Mouse (Mus musculus) lung, postnatal 4 days (tissue): ENCODE measurements at regions not wholly inside any gene's neighbourhood (a gene's known extent, or its start where the extent isn't known, plus 50 kb on each side); places are given as distances from the start of the nearest gene placed in this dataset.

Experiments used
- DNase-seq, 2 experiments: peaks; one replicate each; pipeline ENCODE4 v3.0.0; 2021

DNA sequence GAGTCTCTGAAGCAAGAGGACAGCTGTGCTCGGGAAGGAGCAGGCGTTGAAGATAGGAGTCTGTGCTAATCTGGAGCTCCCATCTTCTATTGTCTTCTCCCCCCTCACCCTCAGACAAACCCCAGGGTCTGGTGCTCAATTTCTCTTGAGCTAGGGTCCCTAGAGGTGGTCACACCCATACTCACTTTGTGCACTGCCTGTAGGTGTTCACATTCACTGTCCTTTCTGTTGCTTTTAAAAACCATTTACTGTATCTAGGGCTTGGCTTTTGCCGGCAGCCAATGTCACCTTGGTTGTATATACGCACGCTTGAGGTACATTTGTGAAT is 319.6 kb upstream of the Jarid2 start:
- DNase-seq, result no peak

DNA sequence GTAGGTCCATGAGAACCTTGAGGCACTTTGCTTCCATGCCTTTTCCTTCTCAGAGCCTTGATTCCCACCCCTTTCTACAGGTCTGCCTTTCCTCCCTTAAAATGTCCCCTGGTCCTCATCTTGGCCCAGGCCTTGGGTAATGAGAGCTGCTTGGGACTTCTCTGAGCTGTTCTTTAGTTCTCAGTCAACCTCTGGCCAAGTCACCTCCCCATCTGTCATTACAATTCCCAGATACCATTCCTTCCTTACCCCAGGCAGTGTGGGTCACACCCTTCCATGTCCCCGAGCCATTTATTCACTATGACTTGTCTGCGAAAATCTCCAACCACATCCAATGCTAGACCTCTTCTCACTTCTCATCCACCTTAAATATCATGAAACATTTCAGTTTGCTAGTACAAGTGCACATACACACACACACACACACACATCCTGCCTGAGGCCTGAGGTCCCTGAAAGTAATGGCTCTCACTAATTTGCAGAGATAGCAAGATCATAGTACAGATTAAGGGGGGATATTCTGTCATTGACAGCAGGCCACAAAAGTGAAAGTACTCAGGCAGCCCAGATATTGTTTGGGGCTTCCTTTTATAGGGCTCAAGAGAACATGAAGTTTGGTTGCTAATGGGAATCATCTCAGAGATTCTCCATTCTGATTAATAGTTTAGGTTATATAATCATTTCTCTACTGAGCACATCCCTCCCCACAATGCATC is 317.3 kb upstream of the Jarid2 start:
- no peak for DNase-seq

DNA sequence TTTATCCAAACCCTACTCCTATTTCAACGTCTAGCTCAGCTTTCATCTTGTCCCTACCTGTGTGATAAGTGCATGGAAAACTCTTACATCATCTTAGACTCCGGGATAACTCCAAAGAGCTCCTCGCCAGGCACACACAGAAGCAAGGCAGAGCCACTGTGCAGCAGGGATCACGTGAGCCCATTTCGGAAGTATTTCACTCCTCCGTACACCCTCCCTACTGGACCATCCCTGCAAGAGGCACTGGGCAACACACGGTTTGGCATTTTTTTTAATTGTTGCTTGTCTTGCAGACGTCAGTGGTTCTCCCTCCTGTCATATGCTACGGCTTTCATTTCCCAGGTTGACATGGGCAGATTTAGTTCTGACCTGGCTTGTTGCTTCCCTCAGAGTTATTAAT is 316.0 kb upstream of the Jarid2 start:
- DNase-seq, result no peak

DNA sequence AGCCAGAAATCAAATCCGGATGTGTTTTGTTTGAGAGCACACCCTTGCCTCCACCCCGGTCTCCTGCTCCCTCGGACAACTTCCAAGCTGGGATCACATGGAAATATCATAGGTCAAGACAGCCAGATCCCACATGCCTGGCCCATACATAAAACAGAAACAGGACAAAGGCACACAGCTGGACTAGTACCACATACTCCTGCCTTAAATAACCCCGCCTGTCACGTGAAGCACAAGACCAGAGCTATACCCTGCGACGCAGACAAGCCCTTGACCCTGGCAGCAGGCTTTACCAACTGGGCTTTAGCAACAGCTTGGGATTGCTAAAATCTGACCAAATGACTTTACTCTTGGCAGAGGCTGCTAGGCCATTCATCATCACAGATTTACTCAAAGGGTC is 313.3 kb upstream of the Jarid2 start:
- DNase-seq, result peak in 1 of 2 experiments; percentile 33

DNA sequence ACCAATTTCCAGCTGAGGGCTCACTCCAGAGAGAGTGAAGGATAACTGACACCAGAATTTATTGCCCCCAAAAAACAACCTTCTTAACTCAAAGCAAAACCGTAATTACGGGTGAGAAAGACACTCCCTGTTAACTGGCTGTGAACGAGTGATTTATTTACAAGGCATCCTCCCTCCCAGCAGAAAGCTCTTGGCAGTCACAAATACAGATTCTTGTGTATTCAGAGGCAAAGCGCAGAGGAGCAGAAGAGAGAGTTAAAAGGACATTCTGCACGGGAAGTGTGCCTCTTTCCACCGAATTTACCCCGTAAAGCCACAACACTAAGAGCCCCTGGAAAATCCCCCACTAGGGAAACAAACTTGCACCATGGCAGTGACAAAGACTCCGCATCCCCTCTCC is 312.3 kb upstream of the Jarid2 start:
- no peak for DNase-seq

DNA sequence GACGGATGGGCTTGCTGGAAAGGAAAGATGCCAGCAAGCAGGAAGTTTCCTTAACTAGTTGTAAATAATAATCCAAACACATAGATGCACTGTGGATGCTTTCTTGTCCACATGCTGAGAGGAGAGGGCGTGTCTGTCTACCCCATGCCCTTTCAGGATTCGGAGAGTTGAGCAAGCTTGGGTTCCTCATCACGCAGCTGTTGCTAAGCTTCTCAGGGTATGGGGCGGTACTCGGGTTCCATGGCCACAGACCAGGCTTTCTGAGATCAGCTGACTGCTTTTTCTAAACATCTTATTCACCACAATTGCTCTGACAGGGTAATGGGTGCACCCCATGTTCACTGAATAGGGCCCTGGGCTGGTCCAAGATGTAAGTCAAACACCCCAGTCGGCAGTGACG is 310.2 kb upstream of the Jarid2 start:
- peak; percentile 34 to 42 for DNase-seq

DNA sequence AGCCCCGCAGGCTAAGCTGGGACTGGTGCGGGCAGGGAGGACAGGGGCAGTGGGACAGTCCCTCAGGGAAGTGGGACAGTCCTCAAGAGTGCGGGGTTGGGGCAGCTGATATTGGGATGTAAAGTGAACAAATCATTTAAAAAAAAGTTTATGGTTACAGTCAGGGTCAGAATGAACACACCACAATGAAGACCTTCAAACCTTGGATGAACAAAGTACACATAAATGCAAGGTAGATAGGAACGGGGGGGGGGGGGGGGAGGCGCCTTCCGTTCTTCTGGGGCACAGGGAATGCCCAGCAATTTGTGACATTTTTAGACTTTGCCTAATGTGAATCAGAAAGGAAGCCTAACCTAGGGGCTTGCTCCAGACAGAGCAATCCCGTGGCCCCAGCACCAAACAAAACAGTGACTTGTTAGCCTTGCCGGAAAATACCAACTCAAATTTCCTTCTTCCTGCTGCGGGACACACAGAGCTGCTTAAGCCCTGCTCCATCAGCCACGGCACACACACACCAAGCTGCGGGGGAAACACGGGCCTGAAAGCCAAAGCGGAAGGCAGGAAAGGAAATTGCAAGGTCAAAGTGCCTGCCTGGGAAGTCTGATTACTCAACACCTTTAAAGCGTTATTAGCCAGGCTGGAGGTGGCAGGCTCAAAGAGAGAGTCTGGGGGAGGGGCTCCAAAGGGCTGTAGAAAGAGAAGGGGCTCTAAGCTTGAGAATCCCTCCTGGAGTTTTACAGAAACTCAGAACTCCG is 309.6 kb upstream of the Jarid2 start:
- peak; percentile 34 to 57 for DNase-seq

DNA sequence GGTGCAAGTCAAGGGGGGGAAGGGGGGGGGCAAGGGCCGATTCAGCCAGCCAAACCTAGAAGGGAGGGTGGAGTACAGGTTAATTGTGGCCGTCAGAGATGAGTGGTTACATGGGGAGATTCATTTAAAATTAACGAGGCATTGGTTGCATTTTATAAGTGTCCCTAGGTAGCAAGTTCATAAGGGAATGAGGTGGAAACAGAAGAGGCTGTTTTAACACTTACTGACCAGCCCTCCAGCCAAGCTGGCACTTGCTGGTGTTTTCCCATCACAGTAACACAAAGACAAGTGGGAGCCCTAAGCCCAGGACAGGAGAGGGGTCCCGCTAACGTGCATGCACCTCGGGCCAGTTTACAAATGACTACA is 309.1 kb upstream of the Jarid2 start:
- DNase-seq, result no peak

DNA sequence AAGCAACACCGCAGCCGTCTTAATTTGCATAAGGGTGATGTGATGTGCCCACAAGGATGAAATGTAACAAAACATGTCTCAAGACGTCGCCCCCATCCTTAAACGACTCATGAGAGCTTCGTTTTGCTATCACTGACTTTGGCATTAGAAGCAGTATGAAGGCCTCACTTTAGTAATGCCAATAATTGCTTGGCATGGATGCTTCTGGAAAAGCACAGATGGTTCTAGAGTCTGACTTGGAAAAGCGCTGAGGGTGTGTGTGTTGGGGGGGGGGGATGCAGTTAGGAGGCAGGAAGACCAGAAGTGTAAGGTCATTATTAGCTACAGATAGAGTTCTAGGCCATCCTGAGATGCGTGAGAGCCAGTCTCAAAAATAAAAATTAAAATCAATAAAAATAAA is 308.3 kb upstream of the Jarid2 start:
- no peak for DNase-seq

DNA sequence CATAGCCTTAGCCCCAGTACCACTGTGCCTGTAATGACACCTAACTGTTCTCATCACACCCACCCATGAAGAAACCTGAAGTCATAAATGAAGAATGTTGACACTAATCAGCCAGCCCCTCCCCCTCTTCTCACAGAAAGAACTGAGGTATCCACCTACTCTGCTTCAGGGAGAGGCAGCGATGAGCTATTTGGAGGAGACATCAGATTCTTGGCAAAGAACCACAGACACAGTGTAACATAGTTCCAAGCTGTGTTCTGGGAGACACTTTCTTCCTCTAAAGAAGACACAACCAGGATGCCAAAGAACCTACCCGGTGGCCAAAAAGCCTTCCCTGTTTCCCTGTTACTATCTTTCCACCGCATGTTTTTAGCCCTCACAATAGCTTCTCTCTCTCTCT is 307.8 kb upstream of the Jarid2 start:
- DNase-seq, result no peak

DNA sequence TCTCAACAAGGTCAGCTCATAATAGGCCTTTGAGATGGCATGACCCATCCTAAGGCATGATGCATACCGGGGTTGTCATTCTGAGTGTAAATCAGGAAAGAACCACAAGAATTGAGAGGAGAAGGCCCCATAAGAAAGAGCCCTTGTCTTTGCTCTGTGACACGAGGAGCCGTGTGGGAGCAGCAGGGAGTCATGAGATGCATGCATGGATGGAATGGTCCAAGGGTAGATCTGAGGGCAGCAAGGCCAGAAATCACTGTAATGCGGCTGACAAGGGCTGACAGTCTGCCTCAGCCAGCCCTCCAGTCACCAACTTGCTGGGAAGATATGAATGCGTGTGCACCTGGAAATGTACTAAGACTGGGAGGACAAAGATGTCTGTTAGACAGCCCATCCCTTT is 307.4 kb upstream of the Jarid2 start:
- no peak for DNase-seq

DNA sequence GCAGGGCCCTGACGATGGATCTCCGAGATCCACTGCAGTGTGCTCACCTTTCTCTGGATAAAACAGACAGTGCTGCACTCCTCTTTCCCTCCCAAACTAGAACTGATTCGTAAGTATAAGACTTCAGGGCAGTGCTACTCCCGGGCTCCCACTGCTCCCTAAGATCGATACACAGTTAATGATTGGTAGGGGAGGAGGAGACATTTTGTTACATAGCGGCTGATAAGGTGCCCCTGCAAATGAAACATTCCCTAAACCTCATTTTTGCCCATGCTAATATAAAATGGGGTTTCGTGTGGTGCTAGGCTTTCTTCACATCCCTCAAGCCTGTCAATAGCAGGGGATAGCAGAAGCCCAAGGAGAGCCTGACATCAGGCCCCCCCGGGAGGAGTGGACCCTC is 298.8 kb upstream of the Jarid2 start:
- DNase-seq, result no peak

DNA sequence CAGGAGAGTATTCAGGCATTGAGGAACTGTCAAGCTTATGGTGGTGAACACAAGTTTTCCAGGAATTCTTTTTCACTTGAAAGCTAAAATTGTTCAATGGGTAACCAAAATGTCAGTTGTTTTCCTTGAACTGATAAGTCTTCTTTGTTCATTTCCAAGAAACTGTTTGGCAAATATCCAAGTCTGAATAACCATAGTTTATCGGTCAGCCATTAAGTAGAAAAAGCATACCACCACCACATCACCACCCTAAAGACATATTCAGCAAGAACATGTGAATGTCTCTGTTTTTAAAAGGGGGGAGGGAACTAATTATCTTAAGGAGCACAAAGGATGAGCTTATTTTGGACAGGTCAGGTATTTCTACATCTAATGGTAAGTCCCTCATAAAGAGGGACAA is 291.6 kb upstream of the Jarid2 start:
- no peak for DNase-seq

DNA sequence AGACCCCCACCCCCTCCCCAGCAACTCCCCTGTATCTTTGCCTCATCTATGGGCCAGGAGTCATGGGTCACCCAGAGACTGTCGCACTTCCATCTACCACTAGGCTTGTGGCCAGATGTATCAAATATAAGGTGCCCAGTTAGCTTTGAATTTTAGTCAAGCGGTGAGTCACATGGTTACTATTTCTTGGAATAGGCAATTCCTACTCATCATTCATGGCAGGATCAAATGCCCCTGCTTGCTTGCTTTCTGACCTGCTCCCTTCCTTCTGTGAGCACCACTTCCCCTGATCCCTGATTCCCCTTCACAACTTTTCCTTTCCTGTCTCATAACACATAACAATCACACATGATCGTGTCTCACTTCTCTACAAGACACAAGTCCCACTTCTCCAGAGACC is 288.2 kb upstream of the Jarid2 start:
- no peak for DNase-seq

DNA sequence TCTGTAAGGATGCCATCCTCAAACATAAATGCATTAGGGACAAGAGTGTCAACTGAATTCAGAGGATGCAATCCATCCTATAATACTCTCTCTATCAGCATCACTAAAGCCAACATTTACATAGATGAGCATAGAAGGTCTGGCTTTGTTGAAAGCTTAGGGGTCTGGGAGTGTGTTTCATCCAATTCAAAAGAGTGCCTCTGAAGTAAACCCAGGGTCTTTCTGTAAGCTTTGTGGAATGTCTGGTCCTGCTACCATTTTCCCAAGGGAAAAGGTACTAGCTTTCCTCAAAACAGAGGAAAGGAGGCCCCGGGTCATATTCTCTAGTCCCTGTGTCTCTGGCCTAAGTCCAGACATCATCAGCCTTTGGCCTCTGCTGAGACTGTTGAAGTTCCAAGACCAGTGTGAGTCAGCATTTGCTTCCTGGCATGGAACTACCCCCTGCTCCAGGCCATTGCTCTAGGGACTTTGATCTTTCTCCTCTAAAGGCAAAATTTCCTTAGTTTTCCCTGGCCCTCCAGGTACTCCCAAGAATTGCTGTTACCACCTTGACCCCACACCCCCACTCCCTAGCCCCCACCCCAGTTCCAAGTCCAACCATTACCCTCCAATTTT is 280.0 kb upstream of the Jarid2 start:
- DNase-seq, result no peak

DNA sequence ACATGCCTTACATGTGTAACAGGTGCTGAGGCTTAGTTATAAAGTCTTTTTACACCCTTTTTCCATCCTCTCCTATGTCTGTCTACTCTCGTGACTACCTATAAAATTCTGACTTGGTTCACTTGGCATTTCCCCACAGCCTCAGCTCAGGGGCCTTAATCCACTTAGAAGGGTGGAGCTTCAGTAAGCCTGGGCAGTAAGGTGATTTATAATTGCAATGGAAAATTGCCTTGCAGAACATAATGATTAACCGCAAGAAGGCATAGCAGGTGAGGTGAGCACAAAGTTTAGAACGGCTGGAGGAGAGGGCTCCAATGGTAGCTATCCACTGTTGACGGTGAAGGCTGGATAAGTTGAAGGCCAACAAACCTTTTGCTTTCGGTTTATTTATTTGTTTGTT is 278.1 kb upstream of the Jarid2 start:
- no peak for DNase-seq

DNA sequence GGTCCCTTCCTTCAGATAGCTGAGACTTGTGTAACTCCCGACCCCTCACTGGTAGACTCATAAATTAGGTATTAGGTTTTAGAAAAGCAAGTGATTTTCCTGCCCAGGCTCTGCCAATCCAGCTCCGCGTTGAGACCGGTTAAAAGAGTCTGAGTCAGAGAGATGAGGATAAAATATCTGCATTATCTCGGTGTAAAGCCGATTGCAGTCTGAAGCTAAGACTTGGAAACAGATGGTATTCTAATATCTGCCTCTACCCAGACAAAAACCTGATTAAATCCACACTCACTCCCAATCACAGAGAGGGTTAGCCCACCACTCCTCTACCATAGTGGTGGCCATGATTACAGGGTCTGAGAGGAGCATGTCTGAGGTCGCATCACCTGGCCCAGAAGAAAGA is 276.1 kb upstream of the Jarid2 start:
- DNase-seq, result no peak

DNA sequence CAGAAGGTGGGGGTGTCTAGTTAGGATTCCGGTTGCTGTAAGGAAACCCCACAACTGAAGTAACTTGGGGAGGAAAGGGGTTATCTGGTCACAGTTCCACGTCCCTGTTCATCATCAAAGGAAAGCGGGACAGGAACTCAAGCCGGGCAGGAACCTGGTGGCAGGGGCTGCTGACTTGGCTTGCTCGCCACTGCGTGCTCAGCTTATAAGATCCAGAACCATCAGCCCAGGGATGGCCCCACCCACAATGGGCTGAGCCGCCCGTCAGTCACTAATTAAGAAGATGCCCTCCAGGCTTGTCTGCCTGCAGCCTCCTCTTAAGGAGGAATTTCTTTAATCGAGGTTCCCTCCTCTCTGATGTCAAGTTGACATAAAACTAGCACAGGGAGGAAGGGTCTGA is 275.1 kb upstream of the Jarid2 start:
- no peak for DNase-seq

DNA sequence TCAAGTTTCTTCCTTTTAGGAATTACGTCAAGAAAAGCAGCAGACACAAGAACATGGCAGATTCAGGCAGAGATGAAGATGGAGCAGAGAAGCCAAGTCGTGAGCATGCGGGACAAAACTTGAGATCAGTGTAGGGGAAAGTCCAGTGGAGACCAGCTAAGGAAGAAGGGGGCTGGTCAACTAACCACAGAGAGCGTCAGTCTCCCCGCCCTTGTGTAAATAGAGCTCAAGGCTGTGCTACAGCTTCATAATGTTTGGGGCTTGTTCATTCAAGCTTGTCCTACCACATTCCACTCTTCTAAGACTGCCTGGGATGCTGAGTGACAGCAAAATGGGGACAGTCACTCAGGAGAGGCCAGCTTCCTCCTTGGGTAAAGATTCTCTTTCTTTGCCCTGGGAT is 274.1 kb upstream of the Jarid2 start:
- no peak for DNase-seq

DNA sequence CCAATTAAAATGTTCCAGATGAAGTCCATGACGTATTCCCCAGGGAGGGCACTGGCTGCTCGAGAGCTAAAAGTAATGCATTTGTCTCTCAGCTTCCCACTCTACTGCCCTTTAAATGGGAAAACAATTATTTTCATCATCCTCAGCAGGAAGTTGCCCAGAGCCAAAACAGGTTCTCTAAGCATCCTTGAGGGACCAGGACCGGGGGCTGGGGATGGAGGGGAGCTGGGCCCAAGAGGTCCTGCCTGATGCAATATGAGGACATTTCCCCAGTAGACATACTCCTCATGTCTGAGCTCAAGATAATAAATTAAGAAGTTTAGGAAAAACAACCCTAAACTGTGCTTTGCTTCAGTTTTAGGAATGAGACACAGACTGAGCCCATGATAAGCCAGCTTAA is 270.5 kb upstream of the Jarid2 start:
- DNase-seq, result no peak

DNA sequence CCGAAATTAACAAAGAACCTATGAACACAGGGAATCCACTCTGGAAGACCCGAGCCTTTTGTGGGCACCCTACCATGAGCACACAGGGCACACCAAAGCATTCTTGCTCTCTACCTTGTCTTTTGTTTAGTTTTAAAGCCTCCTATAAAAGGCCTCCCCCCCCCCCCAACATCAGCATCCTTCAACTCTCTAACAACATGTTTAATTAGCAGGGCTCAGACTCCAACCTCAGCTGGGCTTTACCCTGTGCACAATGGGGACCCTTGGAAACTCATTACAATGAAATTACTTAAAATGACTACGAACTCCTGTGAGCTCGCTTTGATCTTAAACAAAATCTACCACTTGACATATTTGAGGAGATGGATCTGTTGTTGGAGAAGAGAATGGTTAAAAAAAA is 270.1 kb upstream of the Jarid2 start:
- no peak for DNase-seq

DNA sequence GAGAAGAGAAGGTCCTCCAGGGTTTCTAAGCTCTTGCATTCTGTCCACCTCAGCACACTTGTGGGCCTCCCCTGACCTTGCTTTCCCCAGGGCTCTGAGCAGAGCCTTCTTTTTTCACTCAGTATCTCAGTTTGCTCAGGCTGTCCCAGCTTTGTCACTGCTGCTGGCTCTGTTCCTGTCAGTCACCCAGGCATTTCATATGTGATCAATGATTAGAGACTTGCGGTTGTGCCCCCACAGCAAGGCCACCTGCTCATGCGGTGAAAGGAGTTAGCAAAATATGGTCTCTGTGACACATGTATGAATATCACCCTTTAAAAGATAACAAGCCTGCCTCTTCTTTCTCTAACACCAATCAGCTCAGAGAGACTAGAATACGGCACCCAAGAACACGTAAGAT is 265.6 kb upstream of the Jarid2 start:
- DNase-seq, result no peak

DNA sequence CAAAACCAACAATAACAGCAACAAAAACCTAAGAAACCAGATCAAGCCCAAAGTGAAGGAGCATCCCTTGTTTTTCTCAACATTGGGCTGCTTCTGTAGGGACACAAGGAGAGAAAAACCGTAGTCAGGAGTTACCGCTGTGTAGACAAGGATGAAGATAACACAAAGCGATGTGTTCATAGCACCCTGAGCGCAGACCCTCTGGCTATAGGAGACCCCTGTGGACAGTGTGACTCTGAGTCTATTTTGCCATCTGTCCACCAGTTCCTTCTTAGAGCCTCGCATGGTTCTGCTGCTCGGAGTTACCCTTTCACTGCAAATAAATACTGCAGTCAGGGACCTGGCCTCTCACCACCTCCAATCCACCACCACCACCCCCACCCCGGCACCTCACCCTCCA is 263.7 kb upstream of the Jarid2 start:
- DNase-seq, result no peak

DNA sequence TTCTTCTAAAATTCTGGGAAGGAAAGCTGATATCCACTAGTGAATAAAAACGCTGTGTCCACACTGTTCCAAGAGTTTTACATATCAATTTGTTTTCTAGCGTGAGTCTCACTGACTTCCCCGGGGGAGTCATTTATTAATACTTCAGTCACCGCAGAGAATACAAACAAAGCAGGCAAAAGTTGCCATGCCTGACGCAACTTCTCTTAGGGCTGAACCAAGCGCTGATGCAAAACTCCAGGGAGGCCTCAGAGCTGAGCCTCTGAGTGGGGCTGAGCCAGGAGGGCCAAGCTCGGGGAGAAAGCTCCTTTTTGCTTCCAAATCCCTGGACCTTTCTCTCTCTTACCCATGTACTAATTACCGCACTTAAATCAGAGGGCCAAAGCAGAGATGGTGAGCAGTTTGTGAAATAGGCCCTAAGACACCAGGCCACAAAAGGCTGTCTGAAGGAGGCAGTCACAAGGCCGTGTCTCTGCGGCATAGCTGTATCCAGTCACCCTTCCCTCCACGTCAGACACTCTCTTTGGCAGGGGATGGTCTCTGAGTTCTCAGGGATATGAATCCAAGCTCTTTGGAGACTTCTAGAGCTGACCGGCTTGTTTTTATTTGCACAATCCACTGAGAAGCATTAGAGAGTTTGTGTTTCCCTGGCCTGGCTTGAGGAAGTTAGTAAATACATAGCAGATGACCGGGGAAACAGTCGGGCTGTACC is 260.2 kb upstream of the Jarid2 start:
- no peak for DNase-seq
